ENCODE assay signal across 18 mouse cellular contexts in genomic region chr16:25012938-25013337, GRCm38 (mm10).
DNase-seq lines count a peak whose midpoint lies in the region; TF ChIP-seq lines count a peak whose summit lies in the region.
"Had no signal": no experiment of that assay in that cellular context is flagged by ENCODE, and none has a peak within 500 bp of the region (broad histone marks: within the 10 kb centered on the region; RNA-seq: fewer than 3 reads in every experiment).

No protein-coding gene starts in this region.

- H3K4me3 ChIP-seq in embryonic fibroblast, embryonic 13.5 days (ENCODE audit: insufficient read depth, low read length) = no peak overlapping the region
- H3K4me3 ChIP-seq: embryonic facial prominence, embryonic 10.5 days; embryonic facial prominence, embryonic 12.5 days; erythroblast, embryonic 14.5 days; forebrain, embryonic 10.5 days; forebrain, embryonic 12.5 days had no signal

- H3K4me1 ChIP-seq in embryonic fibroblast, embryonic 13.5 days (ENCODE audit: control insufficient read depth, insufficient read depth, low read length) = peaks cover 23% of the 10 kb centered on the region
- H3K4me1 ChIP-seq: embryonic facial prominence, embryonic 12.5 days had no signal

- peak overlapping the region; percentile 87 for H3K27ac ChIP-seq in embryonic fibroblast, embryonic 13.5 days (ENCODE audit: insufficient read depth, low read length)
- H3K27ac ChIP-seq: embryonic facial prominence, embryonic 10.5 days; embryonic facial prominence, embryonic 12.5 days; forebrain, embryonic 10.5 days; forebrain, embryonic 12.5 days had no signal

- TF ChIP-seq CTCF in embryonic fibroblast, embryonic 13.5 days (IDR thresholded peaks at IDR 0.05; ENCODE audit: borderline replicate concordance, insufficient read depth, low read length) = no peak

- intact Hi-C loops in heart, postnatal 14 days (cut with DNase I) = loop anchor here (2.0 kb wide), 1 partner anchor 46 kb away; no protein-coding TSS in a partner anchor

- DNase-seq in heart, adult 11 months = peak; percentile 45
- DNase-seq in heart, postnatal 14 days = no peak
- no peak for DNase-seq in cerebellum, adult 11 months
- no peak for DNase-seq in cerebellum, postnatal 25 days
- DNase-seq: adrenal gland, adult 2 months; adrenal gland, postnatal 10 days; adrenal gland, postnatal 25 days; B cell, adult 2 months; cerebellum, adult 18-20 months; cerebellum, adult 8-10 months; cerebellum, adult 9-11 months; cerebellum, postnatal 14 days had no signal

- TF ChIP-seq POLR2A in embryonic fibroblast, embryonic 13.5 days (IDR thresholded peaks at IDR 0.05; ENCODE audit: low read depth, low read length) = no peak
